Mouse (Mus musculus): ENCODE data around the gene Dtymk. TPM values are rescaled to one million over a fixed set of nuclear protein-coding genes. Genes with fewer than 3 reads are reported as not detected.
A peak's percentile ranks its signal among the peaks of the same experiment; 100 is the strongest.
"Not testable (repeated sequence)": the region's sequence is repeated elsewhere in the genome, so short reads cannot be mapped to it uniquely, and the experiment has no call there.

The Dtymk gene
- polyA plus RNA-seq, 1 experiment from 2014 or later: 272 TPM

- H3K4me1 ChIP-seq: peaks cover 26% of the 10 kb centered on the region
- H3K9ac ChIP-seq: peak within 1 kb of the TSS; percentile 71
- WGBS: under 1% methylated on average over 92 of the region's 94 CpGs
- peak within 1 kb of the TSS; percentile 68 for H3K4me3 ChIP-seq
- peaks cover 41% of the 10 kb centered on the region for H3K36me3 ChIP-seq
- peak within 1 kb of the TSS; percentile 83 for H3K4me2 ChIP-seq (replicated peaks)
- no peaks in the 10 kb centered on the region for H3K27me3 ChIP-seq
- H3K9me3 ChIP-seq: no peaks in the 10 kb centered on the region
- H3K27ac ChIP-seq: peak within 1 kb of the TSS; percentile 96
- peak; percentile 91 for ATAC-seq (ENCODE audit: insufficient number of reproducible peaks, insufficient read depth, low FRiP score, low TSS enrichment)
Measured at GRCm38 (mm10) chr1:93803556-93804507, 2.1 kb upstream of the Dtymk start, which contains the start of gene Ing5. Gene Ing5 (plus strand): TSS chr1:93803965.

- peaks cover 26% of the 10 kb centered on the region for H3K4me1 ChIP-seq
- no peaks in the 10 kb centered on the region for H3K9me3 ChIP-seq
- ATAC-seq (ENCODE audit: insufficient number of reproducible peaks, insufficient read depth, low FRiP score, low TSS enrichment): no peak
- no peak overlapping the region for H3K9ac ChIP-seq
- H3K27ac ChIP-seq: 0 out of 2 replicates have a peak overlapping the region, but pooled peaks have one; percentile 86
- peak overlapping the region; percentile 83 for H3K4me2 ChIP-seq (replicated peaks)
- 85% methylated on average over 5 of the region's 5 CpGs for WGBS
- no peak overlapping the region for H3K4me3 ChIP-seq
- H3K27me3 ChIP-seq: no peaks in the 10 kb centered on the region
- H3K36me3 ChIP-seq: peaks cover 38% of the 10 kb centered on the region
Measured at GRCm38 (mm10) chr1:93802771-93803170, 1.0 kb upstream of the Dtymk start.

- H3K27ac ChIP-seq: peak overlapping the region; percentile 86; the same call in 1 of the 2 replicates
- no peak for ATAC-seq (ENCODE audit: insufficient number of reproducible peaks, insufficient read depth, low FRiP score, low TSS enrichment)
- peak overlapping the region; percentile 72 for H3K4me2 ChIP-seq (replicated peaks)
- peak overlapping the region; percentile 76 for H3K9ac ChIP-seq
- WGBS: 72% methylated on average over 21 of the region's 21 CpGs
- H3K4me3 ChIP-seq: peak overlapping the region; percentile 78
- no peaks in the 10 kb centered on the region for H3K9me3 ChIP-seq
- H3K27me3 ChIP-seq: no peaks in the 10 kb centered on the region
- H3K36me3 ChIP-seq: peaks cover 31% of the 10 kb centered on the region
- peaks cover 26% of the 10 kb centered on the region for H3K4me1 ChIP-seq
Measured at GRCm38 (mm10) chr1:93800670-93801503, 847 bp downstream of the Dtymk start.

- Histone ChIP-seq H3K4me2 (replicated peaks) (no peak overlapping the region), H3K36me3 (peaks cover 73% of the 10 kb centered on the region), H3K9ac (no peak overlapping the region), H3K4me3 (no peak overlapping the region), H3K27me3 (no peaks in the 10 kb centered on the region), H3K4me1 (peaks cover 4% of the 10 kb centered on the region; the same call in 1 of the 2 replicates), H3K27ac (no peak overlapping the region), H3K9me3 (no peaks in the 10 kb centered on the region)
- WGBS: 90% methylated on average over 8 of the region's 8 CpGs
- ATAC-seq (ENCODE audit: insufficient number of reproducible peaks, insufficient read depth, low FRiP score, low TSS enrichment): no peak
Measured at GRCm38 (mm10) chr1:93795886-93796285, 5.8 kb downstream of the Dtymk start.

GRCm38 (mm10) chr1:93794526-93794925 lies 7.2 kb downstream of the Dtymk start:
- WGBS: 94% methylated on average over 8 of the region's 8 CpGs
- Histone ChIP-seq H3K9me3 (no peaks in the 10 kb centered on the region), H3K9ac (no peak overlapping the region), H3K4me1 (no peaks in the 10 kb centered on the region), H3K4me2 (replicated peaks) (no peak overlapping the region), H3K4me3 (no peak overlapping the region), H3K27me3 (no peaks in the 10 kb centered on the region), H3K27ac (no peak overlapping the region), H3K36me3 (peaks cover 79% of the 10 kb centered on the region)
- no peak for ATAC-seq (ENCODE audit: insufficient number of reproducible peaks, insufficient read depth, low FRiP score, low TSS enrichment)

- WGBS: 89% methylated on average over 2 of the region's 2 CpGs
- ATAC-seq (ENCODE audit: insufficient number of reproducible peaks, insufficient read depth, low FRiP score, low TSS enrichment): no peak
- Histone ChIP-seq H3K27ac (no peak overlapping the region), H3K27me3 (no peaks in the 10 kb centered on the region), H3K4me1 (no peaks in the 10 kb centered on the region), H3K9ac (no peak overlapping the region), H3K4me3 (no peak overlapping the region), H3K4me2 (replicated peaks) (no peak overlapping the region), H3K9me3 (no peaks in the 10 kb centered on the region), H3K36me3 (peaks cover 93% of the 10 kb centered on the region)
Measured at GRCm38 (mm10) chr1:93786912-93787311, 14.8 kb downstream of the Dtymk start.

GRCm38 (mm10) chr1:93776686-93777085 lies 25.0 kb downstream of the Dtymk start:
- Histone ChIP-seq H3K4me1 (no peaks in the 10 kb centered on the region), H3K36me3 (peaks cover 69% of the 10 kb centered on the region), H3K27ac (no peak overlapping the region), H3K4me3 (no peak overlapping the region), H3K9me3 (no peaks in the 10 kb centered on the region), H3K4me2 (replicated peaks) (no peak overlapping the region), H3K27me3 (no peaks in the 10 kb centered on the region), H3K9ac (no peak overlapping the region)
- ATAC-seq (ENCODE audit: insufficient number of reproducible peaks, insufficient read depth, low FRiP score, low TSS enrichment): no peak
- WGBS: 77% methylated on average over 5 of the region's 5 CpGs

GRCm38 (mm10) chr1:93769901-93770300 lies 31.8 kb downstream of the Dtymk start:
- H3K4me2 ChIP-seq (replicated peaks): no peak overlapping the region
- no peaks in the 10 kb centered on the region for H3K27me3 ChIP-seq
- WGBS: 95% methylated on average over 3 of the region's 3 CpGs
- H3K9me3 ChIP-seq: no peaks in the 10 kb centered on the region
- peaks cover 38% of the 10 kb centered on the region for H3K36me3 ChIP-seq
- no peaks in the 10 kb centered on the region for H3K4me1 ChIP-seq
- ATAC-seq (ENCODE audit: insufficient number of reproducible peaks, insufficient read depth, low FRiP score, low TSS enrichment): no peak
- H3K4me3 ChIP-seq: no peak overlapping the region
- no peak overlapping the region for H3K27ac ChIP-seq
- no peak overlapping the region for H3K9ac ChIP-seq

GRCm38 (mm10) chr1:93767600-93767999 lies 34.1 kb downstream of the Dtymk start:
- no peaks in the 10 kb centered on the region for H3K9me3 ChIP-seq
- no peak overlapping the region for H3K4me2 ChIP-seq (replicated peaks)
- H3K27me3 ChIP-seq: no peaks in the 10 kb centered on the region
- peaks cover 20% of the 10 kb centered on the region for H3K36me3 ChIP-seq
- no peak overlapping the region for H3K4me3 ChIP-seq
- no peak for ATAC-seq (ENCODE audit: insufficient number of reproducible peaks, insufficient read depth, low FRiP score, low TSS enrichment)
- no peaks in the 10 kb centered on the region for H3K4me1 ChIP-seq
- 90% methylated on average over 6 of the region's 6 CpGs for WGBS
- no peak overlapping the region for H3K27ac ChIP-seq
- no peak overlapping the region for H3K9ac ChIP-seq

- no peak for ATAC-seq (ENCODE audit: insufficient number of reproducible peaks, insufficient read depth, low FRiP score, low TSS enrichment)
- H3K27ac ChIP-seq: no peak overlapping the region
Measured at GRCm38 (mm10) chr1:93764871-93765591, 36.7 kb downstream of the Dtymk start.

GRCm38 (mm10) chr1:93763531-93763930 lies 38.2 kb downstream of the Dtymk start:
- not testable (repeated sequence) for H3K4me3 ChIP-seq; ATAC-seq (ENCODE audit: insufficient number of reproducible peaks, insufficient read depth, low FRiP score, low TSS enrichment); H3K27me3 ChIP-seq; H3K27ac ChIP-seq; H3K9ac ChIP-seq; H3K4me2 ChIP-seq (replicated peaks); H3K9me3 ChIP-seq; H3K36me3 ChIP-seq; H3K4me1 ChIP-seq
- 91% methylated on average over 3 of the region's 3 CpGs for WGBS

More at GRCm38 (mm10) chr1:93764871-93765591, 36.7 kb downstream of the Dtymk start:
- H3K4me2 ChIP-seq (replicated peaks): no peak overlapping the region
- H3K4me3 ChIP-seq: no peak overlapping the region
- H3K9ac ChIP-seq: no peak overlapping the region
- WGBS: 95% methylated on average over 9 of the region's 9 CpGs
- peaks cover 12% of the 10 kb centered on the region for H3K36me3 ChIP-seq
- no peaks in the 10 kb centered on the region for H3K9me3 ChIP-seq
- 0 out of 2 replicates have a peak, but pooled peaks cover 3% of the 10 kb centered on the region for H3K4me1 ChIP-seq
- H3K27me3 ChIP-seq: no peaks in the 10 kb centered on the region

Measured in embryonic facial prominence, embryonic 12.5 days (tissue).